Mouse (Mus musculus) gastrocnemius, adult 2 months (tissue): Measurements from ENCODE around the gene Rabl3. TPM values are rescaled to one million over a fixed set of nuclear protein-coding genes. Genes with fewer than 3 reads are reported as not detected.
A peak's percentile ranks its signal among the peaks of the same experiment; 100 is the strongest.

ENCODE experiments used
- DNase-seq: peaks from one replicate; pipeline ENCODE4 v3.0.0; 2022
- H3K27ac ChIP-seq: fragments of 200-600 bp; 2 replicates; pipeline ENCODE4 v1.8.1; 2022; ENCODE audit warnings: mild to moderate bottlenecking
- H3K4me3 ChIP-seq: fragments of 200-600 bp; 2 replicates; pipeline ENCODE4 v1.8.1; 2022; ENCODE audit warnings: mild to moderate bottlenecking, moderate library complexity
- CTCF ChIP-seq: fragments of 200-600 bp; IDR thresholded peaks from 2 replicates; pipeline ENCODE4 v1.8.1; 2022; ENCODE audit warnings: antibody characterized with exemption, mild to moderate bottlenecking, moderate library complexity
- intact Hi-C: fragments of 180-260 bp; cut with DNase I; formaldehyde crosslinking; loops from one replicate; pipeline ENCODE4 v1.15.1; 2025
- total RNA-seq, 2 experiments: library from RNA; stranded (reverse); gene quantifications; 2 replicates each; pipeline ENCODE4 v1.2.3; 2021

Rabl3 gene
- total RNA-seq, 2 experiments from 2014 or later, result 5.4 to 8.5 TPM

DNA sequence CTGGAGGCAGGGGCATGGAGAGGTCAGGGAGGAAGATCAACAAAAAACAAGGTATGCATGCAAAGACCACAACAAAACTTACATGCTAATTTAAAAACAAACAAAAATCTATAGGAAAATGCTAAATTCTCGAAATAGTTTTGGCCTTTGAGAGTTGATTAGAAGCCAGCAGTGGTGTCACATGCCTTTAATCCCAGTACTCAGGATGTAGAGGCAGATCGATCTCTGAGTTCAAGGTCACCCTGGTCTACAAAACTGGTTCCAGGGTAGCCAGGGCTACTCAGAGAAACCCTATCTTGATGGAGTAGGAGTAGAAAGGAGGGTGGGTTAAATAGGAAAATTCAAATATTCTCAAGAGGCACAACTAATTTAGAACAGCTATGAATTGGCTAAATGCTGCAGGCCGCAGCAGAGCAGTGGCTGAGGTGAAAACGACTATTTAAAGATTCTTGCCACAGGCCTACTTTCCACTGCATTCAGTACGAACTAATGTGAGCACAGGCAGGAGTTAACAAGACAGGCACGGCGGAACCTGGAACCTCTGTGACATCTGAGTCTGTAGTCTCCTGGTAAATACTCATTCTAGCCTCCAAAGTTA lies 17.5 kb upstream of the Rabl3 start:
- Histone ChIP-seq H3K4me3 (no peak overlapping the region), H3K27ac (no peak overlapping the region)
- DNase-seq, result no peak
- no peak for TF ChIP-seq CTCF
- intact Hi-C loops, result no loop called here

DNA sequence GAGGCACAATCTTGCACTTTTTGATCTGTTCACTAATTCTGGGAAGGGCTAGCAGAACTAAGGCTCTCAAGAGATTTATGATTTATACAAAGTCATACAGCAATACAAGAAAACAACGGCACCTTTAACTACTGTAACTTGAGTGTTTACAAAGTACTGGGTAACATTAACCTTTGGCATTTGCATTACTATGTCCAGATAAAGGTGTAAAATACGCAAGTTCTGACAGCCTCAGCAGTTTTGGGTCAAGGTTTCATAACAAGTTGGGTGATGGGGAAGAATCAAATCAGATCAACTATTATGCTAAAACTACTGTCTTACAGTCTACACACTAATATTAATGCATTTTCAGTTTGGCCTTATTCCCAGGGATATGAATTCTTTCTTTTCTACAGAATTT lies 14.6 kb upstream of the Rabl3 start:
- no peak for DNase-seq
- no peak for TF ChIP-seq CTCF
- Histone ChIP-seq H3K4me3 (no peak overlapping the region), H3K27ac (peak overlapping the region; percentile 46; the same call in 1 of the 2 replicates)
- intact Hi-C loops, result no loop called here

- H3K27ac ChIP-seq, result 0 out of 2 replicates have a peak overlapping the region, but pooled peaks have one; percentile 3
- intact Hi-C loops, result no loop called here
- no peak for TF ChIP-seq CTCF
- no peak overlapping the region for H3K4me3 ChIP-seq
- no peak for DNase-seq
Observed at GRCm38 (mm10) chr16:37526688-37527223, 12.9 kb upstream of the Rabl3 start.

GRCm38 (mm10) chr16:37530170-37530569 lies 9.5 kb upstream of the Rabl3 start:
- no peak overlapping the region for H3K4me3 ChIP-seq
- H3K27ac ChIP-seq, result no peak overlapping the region
- no peak for DNase-seq
- intact Hi-C loops, result no loop called here
- no peak for TF ChIP-seq CTCF

GRCm38 (mm10) chr16:37532046-37532445 lies 7.6 kb upstream of the Rabl3 start:
- DNase-seq, result no peak
- Histone ChIP-seq H3K4me3 (no peak overlapping the region), H3K27ac (no peak overlapping the region)
- TF ChIP-seq CTCF, result no peak
- intact Hi-C loops, result no loop called here

DNA sequence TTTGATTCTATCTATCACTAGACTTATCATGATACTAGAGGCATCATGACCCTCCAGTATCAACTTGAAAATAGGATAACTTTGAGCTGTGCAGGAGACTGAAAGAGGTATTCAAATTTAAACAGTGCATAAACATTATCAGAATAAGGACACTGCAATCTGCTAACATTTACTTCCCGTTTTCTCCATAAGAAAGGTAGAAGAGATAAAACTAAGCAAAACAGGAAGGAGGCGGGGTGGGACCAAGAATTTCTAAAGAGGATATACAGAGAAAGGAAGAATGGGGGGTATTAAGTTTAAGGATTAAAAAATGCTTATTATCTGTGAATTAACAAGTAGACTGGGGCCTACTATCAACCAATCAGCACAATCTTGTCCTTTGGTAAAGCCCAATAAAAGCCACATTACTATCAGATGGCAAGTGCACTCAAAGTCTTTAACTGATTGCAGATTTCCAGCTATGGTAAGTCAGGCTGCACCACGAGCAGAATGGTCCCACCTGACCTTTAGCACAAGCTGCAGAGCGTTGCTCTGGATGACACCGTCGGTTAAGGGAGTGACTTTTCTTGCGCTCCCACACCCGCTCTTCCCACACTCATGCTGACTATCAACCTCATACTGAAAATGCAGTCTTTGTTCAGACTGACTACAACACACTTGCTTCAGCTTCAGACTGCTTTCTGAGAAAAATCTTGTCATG lies 6.2 kb upstream of the Rabl3 start:
- Histone ChIP-seq H3K4me3 (no peak overlapping the region), H3K27ac (no peak overlapping the region)
- DNase-seq, result no peak
- no peak for TF ChIP-seq CTCF
- intact Hi-C loops, result no loop called here

DNA sequence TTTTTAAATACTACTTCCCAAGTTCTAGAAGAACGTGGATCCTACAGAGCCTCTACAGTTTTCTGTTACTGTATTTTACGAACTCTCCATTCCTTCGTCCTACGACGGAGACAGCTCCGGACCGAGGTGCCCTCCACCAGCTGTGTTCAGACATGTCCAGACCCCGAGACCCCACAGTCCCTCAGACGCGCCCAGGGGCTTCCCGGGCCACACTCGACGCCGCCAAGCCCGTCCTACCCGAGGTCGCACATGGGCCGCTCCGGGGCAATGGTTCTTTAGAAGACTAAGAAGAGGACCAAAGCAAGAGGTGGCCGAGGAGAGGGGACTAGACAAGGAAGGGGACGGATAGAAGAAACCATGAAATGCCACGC lies 460 bp upstream of the Rabl3 start:
- H3K27ac ChIP-seq, result peak overlapping the region; percentile 100
- no peak for DNase-seq
- peak overlapping the region; percentile 86 for H3K4me3 ChIP-seq
- intact Hi-C loops, result no loop called here
- TF ChIP-seq CTCF, result no peak

- TF ChIP-seq CTCF, result no peak
- H3K27ac ChIP-seq, result peak overlapping the region; percentile 100
- peak overlapping the region; percentile 86 for H3K4me3 ChIP-seq
- peak; percentile 65 for DNase-seq
- intact Hi-C loops, result loop anchor here (5.0 kb wide), 1 partner anchor 112 kb away; the partner anchor contains the start of gene Ndufb4
Observed at GRCm38 (mm10) chr16:37540776-37541175, 1.1 kb downstream of the Rabl3 start.

- no peak for DNase-seq
- TF ChIP-seq CTCF, result no peak
- intact Hi-C loops, result no loop called here
- H3K27ac ChIP-seq, result no peak overlapping the region
- no peak overlapping the region for H3K4me3 ChIP-seq
Observed at GRCm38 (mm10) chr16:37546312-37546711, 6.6 kb downstream of the Rabl3 start.

DNA sequence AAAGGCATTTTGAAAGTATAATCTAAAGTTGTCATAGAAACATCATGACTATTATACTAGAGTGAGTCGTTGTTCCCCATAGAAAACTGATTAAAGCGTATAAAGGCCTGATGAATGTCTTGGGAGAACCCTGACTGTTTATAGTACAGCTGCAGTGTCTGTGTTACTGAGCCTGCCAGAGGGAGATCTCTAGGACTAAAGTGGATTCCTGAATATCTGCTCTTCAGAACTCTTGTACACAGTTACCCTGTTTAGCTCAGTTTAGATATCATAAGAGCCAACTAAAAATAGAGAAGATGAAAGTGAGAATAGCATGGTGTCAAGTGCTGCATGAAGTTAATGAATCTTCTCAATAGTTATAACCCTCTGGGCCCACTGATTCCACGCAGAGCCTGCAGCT lies 10.6 kb downstream of the Rabl3 start:
- Histone ChIP-seq H3K4me3 (no peak overlapping the region), H3K27ac (peak overlapping the region; percentile 46)
- no peak for TF ChIP-seq CTCF
- no peak for DNase-seq
- intact Hi-C loops, result no loop called here

DNA sequence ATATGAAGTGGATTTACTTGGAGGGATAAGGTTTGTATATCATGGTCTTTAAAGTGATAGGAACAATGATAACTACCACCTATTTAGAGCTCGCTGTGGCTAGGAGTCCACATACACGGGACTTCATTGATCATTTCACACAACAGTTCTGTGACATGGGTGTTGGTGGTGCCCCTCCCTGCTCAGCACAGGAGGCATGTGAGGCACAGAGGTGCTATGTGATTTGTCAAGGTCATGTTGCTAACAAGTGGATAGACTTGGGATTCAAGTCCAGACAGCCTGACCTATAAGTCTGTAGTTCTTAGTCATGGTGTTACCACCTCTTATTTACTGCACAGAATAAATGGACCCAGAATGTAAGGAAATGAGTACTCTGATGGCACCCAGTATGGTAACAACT lies 11.3 kb downstream of the Rabl3 start:
- DNase-seq, result no peak
- no peak overlapping the region for H3K4me3 ChIP-seq
- no peak for TF ChIP-seq CTCF
- intact Hi-C loops, result no loop called here
- no peak overlapping the region for H3K27ac ChIP-seq

- no peak for TF ChIP-seq CTCF
- no peak overlapping the region for H3K27ac ChIP-seq
- DNase-seq, result no peak
- no peak overlapping the region for H3K4me3 ChIP-seq
- intact Hi-C loops, result no loop called here
Observed at GRCm38 (mm10) chr16:37552824-37553223, 13.1 kb downstream of the Rabl3 start.

DNA sequence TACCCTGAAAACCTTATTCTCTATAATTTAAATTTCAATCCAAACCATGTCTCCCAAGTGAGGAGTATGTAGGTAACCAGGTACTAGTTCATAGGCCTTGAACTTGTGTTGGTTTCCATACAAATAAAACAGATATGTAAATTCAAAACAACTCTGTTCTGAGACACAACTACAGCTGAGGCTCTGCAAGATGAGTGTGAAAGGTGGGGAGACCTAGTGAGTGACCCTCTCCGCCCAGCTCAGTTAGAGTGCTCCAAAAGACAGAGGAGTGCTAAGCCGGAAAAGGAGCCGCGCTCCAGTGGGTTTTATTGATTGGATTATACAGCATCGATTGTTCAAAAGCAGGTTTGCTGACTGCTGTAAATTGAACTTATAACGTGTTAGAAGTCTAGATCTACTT lies 22.7 kb downstream of the Rabl3 start:
- intact Hi-C loops, result no loop called here
- TF ChIP-seq CTCF, result no peak
- Histone ChIP-seq H3K27ac (no peak overlapping the region), H3K4me3 (no peak overlapping the region)
- DNase-seq, result no peak

- no peak for TF ChIP-seq CTCF
- Histone ChIP-seq H3K27ac (no peak overlapping the region), H3K4me3 (no peak overlapping the region)
- no peak for DNase-seq
- intact Hi-C loops, result no loop called here
Observed at GRCm38 (mm10) chr16:37562961-37563360, 23.3 kb downstream of the Rabl3 start.
